In genomic region chr8:120229574-120229916, GRCm38 (mm10) we compare ENCODE assay signal across 8 mouse cellular contexts. TPM values are rescaled to one million over a fixed set of nuclear protein-coding genes. Genes with fewer than 3 reads are reported as not detected.
DNase-seq lines count a peak whose midpoint lies in the region; ATAC-seq and TF ChIP-seq lines count a peak whose summit lies in the region.

No protein-coding gene starts in this region.

- H3K9me3 ChIP-seq in forebrain, embryonic 15.5 days, result no peaks in the 10 kb centered on the region
- H3K9me3 ChIP-seq in kidney, postnatal 0 days (replicated peaks; ENCODE audit: low read length), result no peaks in the 10 kb centered on the region
- no peaks in the 10 kb centered on the region for H3K9me3 ChIP-seq in midbrain, embryonic 15.5 days

- peaks cover 6% of the 10 kb centered on the region; the same call in 1 of the 2 replicates for H3K27me3 ChIP-seq in forebrain, embryonic 15.5 days
- peaks cover 5% of the 10 kb centered on the region; the same call in 1 of the 2 replicates for H3K27me3 ChIP-seq in kidney, postnatal 0 days (ENCODE audit: insufficient read depth, low read length)
- H3K27me3 ChIP-seq in midbrain, embryonic 15.5 days (replicated peaks), result peaks cover 3% of the 10 kb centered on the region; the same call in 1 of the 2 replicates

- H3K9ac ChIP-seq in forebrain, embryonic 15.5 days (replicated peaks), result peak overlapping the region; percentile 50
- peak overlapping the region; percentile 65 for H3K9ac ChIP-seq in kidney, postnatal 0 days (ENCODE audit: low read depth, low read length)
- peak overlapping the region; percentile 55; the same call in 1 of the 2 replicates for H3K9ac ChIP-seq in midbrain, embryonic 15.5 days

- peak overlapping the region; percentile 59 for H3K4me3 ChIP-seq in forebrain, embryonic 15.5 days
- peak overlapping the region; percentile 59 for H3K4me3 ChIP-seq in kidney, postnatal 0 days (replicated peaks; ENCODE audit: low read depth, low read length)
- peak overlapping the region; percentile 50 for H3K4me3 ChIP-seq in midbrain, embryonic 15.5 days

- peak; percentile 49 for DNase-seq in gastrocnemius, postnatal 25 days
- DNase-seq in gastrocnemius, adult 8-10 months (ENCODE audit: low spot score in 2 of 2), result no peak
- peak; percentile 76 for DNase-seq in ZHBTc4 (ENCODE audit: low read depth, low spot score)
- no peak for DNase-seq in kidney, postnatal 0 days (ENCODE audit: low spot score)
- DNase-seq in spleen, postnatal 10 days (ENCODE audit: low spot score in 2 of 2), result no peak
- no peak for DNase-seq in thymus, postnatal 36 days

- under 1% methylated on average over 22 of the region's 22 CpGs for WGBS in forebrain, embryonic 15.5 days
- WGBS in kidney, postnatal 0 days, result 2% methylated on average over 22 of the region's 22 CpGs
- WGBS in midbrain, embryonic 15.5 days, result under 1% methylated on average over 22 of the region's 22 CpGs

- TF ChIP-seq CTCF in kidney, postnatal 0 days (IDR thresholded peaks at IDR 0.05; ENCODE audit: low read depth), result no peak

- no peak overlapping the region for H3K27ac ChIP-seq in forebrain, embryonic 15.5 days (replicated peaks)
- no peak overlapping the region for H3K27ac ChIP-seq in kidney, postnatal 0 days
- no peak overlapping the region for H3K27ac ChIP-seq in midbrain, embryonic 15.5 days

- H3K4me2 ChIP-seq in forebrain, embryonic 15.5 days (replicated peaks), result peak overlapping the region; percentile 87
- peak overlapping the region; percentile 95 for H3K4me2 ChIP-seq in kidney, postnatal 0 days (ENCODE audit: low read length)
- H3K4me2 ChIP-seq in midbrain, embryonic 15.5 days, result peak overlapping the region; percentile 73

- H3K36me3 ChIP-seq in forebrain, embryonic 15.5 days, result no peaks in the 10 kb centered on the region
- no peaks in the 10 kb centered on the region for H3K36me3 ChIP-seq in kidney, postnatal 0 days (ENCODE audit: insufficient read depth, low read length)
- H3K36me3 ChIP-seq in midbrain, embryonic 15.5 days (replicated peaks), result no peaks in the 10 kb centered on the region

- peaks cover 76% of the 10 kb centered on the region for H3K4me1 ChIP-seq in forebrain, embryonic 15.5 days
- H3K4me1 ChIP-seq in kidney, postnatal 0 days (replicated peaks; ENCODE audit: insufficient read depth, low read length), result peaks cover 38% of the 10 kb centered on the region
- H3K4me1 ChIP-seq in midbrain, embryonic 15.5 days, result peaks cover 64% of the 10 kb centered on the region

- ATAC-seq in forebrain, embryonic 15.5 days (replicated peaks), result no peak; the same call in 1 of the 2 replicates
- no peak for ATAC-seq in kidney, postnatal 0 days (replicated peaks; ENCODE audit: low FRiP score, low read depth)
- ATAC-seq in midbrain, embryonic 15.5 days (replicated peaks), result no peak

RNA-seq across cellular contexts. Expression of gene Gse1, which starts 1.3 kb away (rescaled TPM):
- total RNA-seq in gastrocnemius, postnatal 25 days (2021), result 10 to 100 TPM; 23.1 to 27.1 TPM
- total RNA-seq in gastrocnemius, adult 8-10 months (2022), result 10 to 100 TPM; 32.6 to 36.2 (median 34.6) TPM
- 31.3 and 32.7 TPM in 2 replicates for polyA plus RNA-seq in forebrain, embryonic 15.5 days (2015; fragmentation: Nextera tagmentation; extraction: Ambion mirVana)
- polyA plus RNA-seq in kidney, postnatal 0 days (2015; fragmentation: Nextera tagmentation; extraction: Ambion mirVana), result 5.9 and 8.4 TPM in 2 replicates
- 21.2 and 23.4 TPM in 2 replicates for polyA plus RNA-seq in midbrain, embryonic 15.5 days (2015; fragmentation: Nextera tagmentation; extraction: Ambion mirVana)

RNA-seq across cellular contexts. Expression of gene Fam92b, which starts 52.3 kb away (rescaled TPM):
- not detected for total RNA-seq in gastrocnemius, postnatal 25 days (2021)
- not detected for total RNA-seq in gastrocnemius, adult 8-10 months (2022)
- 0.88 and 1.2 TPM in 2 replicates for polyA plus RNA-seq in forebrain, embryonic 15.5 days (2015; fragmentation: Nextera tagmentation; extraction: Ambion mirVana)
- not detected in 2 replicates for polyA plus RNA-seq in kidney, postnatal 0 days (2015; fragmentation: Nextera tagmentation; extraction: Ambion mirVana)
- 2.1 and 2.2 TPM in 2 replicates for polyA plus RNA-seq in midbrain, embryonic 15.5 days (2015; fragmentation: Nextera tagmentation; extraction: Ambion mirVana)

Comparison
In these comparisons a context has a peak if more than half of its experiments do, and no peak if none do; other contexts are left out.
1. DNase-seq: peak in gastrocnemius, postnatal 25 days (single experiment) and ZHBTc4 (single experiment); none in gastrocnemius, adult 8-10 months (0 of 2), kidney, postnatal 0 days (single experiment), spleen, postnatal 10 days (0 of 2) and thymus, postnatal 36 days (0 of 2).
2. Peak in every context shown above with its lines, with median percentiles within 50 percentile points of each other: H3K4me2 ChIP-seq, H3K4me3 ChIP-seq and H3K9ac ChIP-seq.